Mouse (Mus musculus) left cerebral cortex, adult 11 months (tissue): ENCODE data around the gene Fam171a1.
"Not testable (repeated sequence)": the region's sequence is repeated elsewhere in the genome, so short reads cannot be mapped to it uniquely, and the experiment has no call there.

Source experiments
- DNase-seq: peaks from one replicate; pipeline ENCODE4 v3.0.0; 2022; ENCODE audit warnings: low spot score

The Fam171a1 gene

GRCm38 (mm10) chr2:3171774-3172173 lies 57.8 kb downstream of the Fam171a1 start:
- no peak for DNase-seq

- DNase-seq = peak; percentile 75
Measured at GRCm38 (mm10) chr2:3172656-3173055, 58.6 kb downstream of the Fam171a1 start.

- no peak for DNase-seq
Measured at GRCm38 (mm10) chr2:3174890-3175289, 60.9 kb downstream of the Fam171a1 start.

- not testable (repeated sequence) for DNase-seq
Measured at GRCm38 (mm10) chr2:3175988-3176387, 62.0 kb downstream of the Fam171a1 start.

- DNase-seq = no peak
Measured at GRCm38 (mm10) chr2:3176751-3177150, 62.7 kb downstream of the Fam171a1 start.

- DNase-seq = no peak
Measured at GRCm38 (mm10) chr2:3180550-3180949, 66.5 kb downstream of the Fam171a1 start.

GRCm38 (mm10) chr2:3183656-3184055 lies 69.6 kb downstream of the Fam171a1 start:
- no peak for DNase-seq

- no peak for DNase-seq
Measured at GRCm38 (mm10) chr2:3185335-3185734, 71.3 kb downstream of the Fam171a1 start.

- no peak for DNase-seq
Measured at GRCm38 (mm10) chr2:3188745-3189475, 74.9 kb downstream of the Fam171a1 start.

GRCm38 (mm10) chr2:3191149-3191548 lies 77.1 kb downstream of the Fam171a1 start:
- no peak for DNase-seq

- DNase-seq = no peak
Measured at GRCm38 (mm10) chr2:3195511-3195910, 81.5 kb downstream of the Fam171a1 start.

GRCm38 (mm10) chr2:3200422-3200821 lies 86.4 kb downstream of the Fam171a1 start:
- DNase-seq = no peak

- DNase-seq = no peak
Measured at GRCm38 (mm10) chr2:3206975-3207642, 93.1 kb downstream of the Fam171a1 start.

GRCm38 (mm10) chr2:3215480-3215879 lies 101.5 kb downstream of the Fam171a1 start:
- no peak for DNase-seq

GRCm38 (mm10) chr2:3216617-3217016 lies 102.6 kb downstream of the Fam171a1 start:
- no peak for DNase-seq

- not testable (repeated sequence) for DNase-seq
Measured at GRCm38 (mm10) chr2:3217577-3217976, 103.6 kb downstream of the Fam171a1 start.

- DNase-seq = peak; percentile 64
Measured at GRCm38 (mm10) chr2:3218225-3218624, 104.2 kb downstream of the Fam171a1 start.

GRCm38 (mm10) chr2:3228475-3228874 lies 114.5 kb downstream of the Fam171a1 start:
- no peak for DNase-seq

GRCm38 (mm10) chr2:3229060-3229459 lies 115.0 kb downstream of the Fam171a1 start:
- peak; percentile 55 for DNase-seq

GRCm38 (mm10) chr2:3239255-3239654 lies 125.2 kb downstream of the Fam171a1 start:
- DNase-seq = no peak

- DNase-seq = no peak
Measured at GRCm38 (mm10) chr2:3244251-3244650, 130.2 kb downstream of the Fam171a1 start.

GRCm38 (mm10) chr2:3251309-3251708 lies 137.3 kb downstream of the Fam171a1 start:
- no peak for DNase-seq

- DNase-seq = no peak
Measured at GRCm38 (mm10) chr2:3266466-3266865, 152.4 kb downstream of the Fam171a1 start.

- no peak for DNase-seq
Measured at GRCm38 (mm10) chr2:3267879-3268278, 153.9 kb downstream of the Fam171a1 start.
